In genomic region chr5:81653941-81654340, GRCm38 (mm10) we compare ENCODE assay signal across 24 mouse cellular contexts.
DNase-seq lines count a peak whose midpoint lies in the region; TF ChIP-seq lines count a peak whose summit lies in the region.
"Had no signal": no experiment of that assay in that cellular context is flagged by ENCODE, and none has a peak within 500 bp of the region (broad histone marks: within the 10 kb centered on the region; RNA-seq: fewer than 3 reads in every experiment).

No protein-coding gene starts in this region.

- H3K36me3 ChIP-seq in ES-Bruce4 (ENCODE audit: control insufficient read depth, insufficient read depth, low read length, poor library complexity, severe bottlenecking) (no peaks in the 10 kb centered on the region), ES-E14 (ENCODE audit: control insufficient read depth, insufficient read depth, low read length, poor library complexity, severe bottlenecking) (no peaks in the 10 kb centered on the region)
- no peaks in the 10 kb centered on the region for H3K36me3 ChIP-seq in midbrain, embryonic 10.5 days
- H3K36me3 ChIP-seq: embryonic facial prominence, embryonic 13.5 days; embryonic facial prominence, embryonic 15.5 days; forebrain, embryonic 15.5 days had no signal

- H3K27ac ChIP-seq in ES-Bruce4 (ENCODE audit: insufficient read depth, low read length) (no peak overlapping the region), ES-E14 (ENCODE audit: insufficient read depth, low read depth, low read length, poor library complexity, severe bottlenecking) (no peak overlapping the region)
- no peak overlapping the region for H3K27ac ChIP-seq in midbrain, embryonic 10.5 days (replicated peaks)
- H3K27ac ChIP-seq: embryonic facial prominence, embryonic 13.5 days; embryonic facial prominence, embryonic 15.5 days; forebrain, embryonic 13.5 days; forebrain, embryonic 15.5 days had no signal

- no peak for TF ChIP-seq CTCF in ES-Bruce4 (IDR thresholded peaks at IDR 0.05; ENCODE audit: low read depth, low read length)

- intact Hi-C loops in gastrocnemius, postnatal 36 days (cut with DNase I), result no loop called here

- H3K9ac ChIP-seq in ES-Bruce4 (ENCODE audit: low read depth, poor library complexity, severe bottlenecking) (no peak overlapping the region), ES-E14 (ENCODE audit: insufficient read depth, low read depth, low read length, poor library complexity, severe bottlenecking) (no peak overlapping the region)
- H3K9ac ChIP-seq: embryonic facial prominence, embryonic 13.5 days; embryonic facial prominence, embryonic 15.5 days; forebrain, embryonic 13.5 days; forebrain, embryonic 15.5 days; forebrain, postnatal 0 days had no signal

- H3K9me3 ChIP-seq in ES-Bruce4 (replicated peaks; ENCODE audit: control insufficient read depth, insufficient read depth, low read length, poor library complexity, severe bottlenecking), result no peaks in the 10 kb centered on the region
- no peaks in the 10 kb centered on the region for H3K9me3 ChIP-seq in ES-E14 (ENCODE audit: control insufficient read depth, insufficient read depth, low read depth, low read length)
- no peaks in the 10 kb centered on the region for H3K9me3 ChIP-seq in midbrain, embryonic 10.5 days (replicated peaks)
- H3K9me3 ChIP-seq: embryonic facial prominence, embryonic 13.5 days; embryonic facial prominence, embryonic 15.5 days; forebrain, embryonic 13.5 days; forebrain, embryonic 15.5 days had no signal

- peak; percentile 56 for DNase-seq in ES-E14 (ENCODE audit: low read depth, low spot score)
- DNase-seq in ZHBTc4 (ENCODE audit: low read depth, low spot score), result peak; percentile 64
- peak; percentile 8 for DNase-seq in gonadal fat pad, adult 2 months (ENCODE audit: low read depth)
- DNase-seq in right cerebral cortex, adult 18-20 months, result no peak
- no peak for DNase-seq in midbrain, embryonic 10.5 days (ENCODE audit: low spot score)
- DNase-seq in gastrocnemius, postnatal 36 days, result no peak
- no peak for DNase-seq in layer of hippocampus, postnatal 36 days
- DNase-seq: adrenal gland, adult 2 months; adrenal gland, postnatal 10 days; adrenal gland, postnatal 25 days; cerebellum, adult 11 months; cerebellum, adult 18-20 months; cerebellum, adult 8-10 months; cerebellum, adult 9-11 months; cerebellum, postnatal 14 days; cerebellum, postnatal 36 days; embryo, embryonic 11 days; forebrain, postnatal 0 days had no signal

- no peak for TF ChIP-seq POLR2A in ES-Bruce4 (IDR thresholded peaks at IDR 0.05; ENCODE audit: insufficient read depth, low read length)

- TF ChIP-seq EP300 in ES-Bruce4 (IDR thresholded peaks at IDR 0.05; ENCODE audit: insufficient read depth, low read depth, low read length), result 0 out of 2 replicates have a peak, but pooled peaks have one; percentile 45

- H3K4me1 ChIP-seq in ES-Bruce4 (ENCODE audit: control insufficient read depth, insufficient read depth, low read length), result no peaks in the 10 kb centered on the region
- no peaks in the 10 kb centered on the region; a peak in 1 of 4 replicates for H3K4me1 ChIP-seq in ES-E14 (ENCODE audit: control insufficient read depth in 2 of 2, insufficient read depth in 2 of 2, low read length in 2 of 2, poor library complexity in 1 of 2)
- peaks cover 11% of the 10 kb centered on the region for H3K4me1 ChIP-seq in midbrain, embryonic 10.5 days
- H3K4me1 ChIP-seq: embryonic facial prominence, embryonic 13.5 days; embryonic facial prominence, embryonic 15.5 days; forebrain, embryonic 15.5 days had no signal

- H3K4me3 ChIP-seq in ES-Bruce4 (ENCODE audit: low read depth, low read length) (no peak overlapping the region), ES-E14 (ENCODE audit: insufficient read depth in 1 of 2, low read depth in 1 of 2, low read length in 2 of 2, poor library complexity in 1 of 2, severe bottlenecking in 1 of 2) (no peak overlapping the region)
- no peak overlapping the region for H3K4me3 ChIP-seq in midbrain, embryonic 10.5 days
- H3K4me3 ChIP-seq: embryonic facial prominence, embryonic 13.5 days; embryonic facial prominence, embryonic 15.5 days; erythroblast, embryonic 14.5 days; forebrain, embryonic 13.5 days; forebrain, embryonic 15.5 days had no signal

- in situ Hi-C loops in ES-E14 (cut with MboI; ENCODE audit: low sequenced_read_pairs in 2 of 2, unreplicated experiment in 2 of 2), result no loop called here

- H3K27me3 ChIP-seq in ES-Bruce4 (ENCODE audit: control insufficient read depth, insufficient read depth, low read length, poor library complexity, severe bottlenecking), result no peaks in the 10 kb centered on the region
- H3K27me3 ChIP-seq in midbrain, embryonic 10.5 days (ENCODE audit: low read depth, poor library complexity, severe bottlenecking), result no peaks in the 10 kb centered on the region
- H3K27me3 ChIP-seq: embryonic facial prominence, embryonic 13.5 days; embryonic facial prominence, embryonic 15.5 days; forebrain, embryonic 13.5 days; forebrain, embryonic 15.5 days had no signal

- 50% methylated on average over 2 of the region's 2 CpGs for WGBS in midbrain, embryonic 10.5 days

TF ChIP-seq in ES-E14, 5 proteins besides CTCF, POLR2A, EP300 and RAD21:
- TF ChIP-seq MAFK (IDR thresholded peaks at IDR 0.05; ENCODE audit: insufficient read depth, low read depth, low read length), result no peak
- TF ChIP-seq ZC3H11A (IDR thresholded peaks at IDR 0.05; ENCODE audit: borderline replicate concordance, low read depth, low read length), result no peak
- TF ChIP-seq CHD2 (IDR thresholded peaks at IDR 0.05; ENCODE audit: low read depth, low read length), result no peak
- no peak for TF ChIP-seq ZNF384 (IDR thresholded peaks at IDR 0.05; ENCODE audit: low read depth, low read length)
- no peak for TF ChIP-seq HCFC1 (IDR thresholded peaks at IDR 0.05; ENCODE audit: borderline replicate concordance, insufficient read depth, low read length)
TF ChIP-seq in ES-E14: peak in this region for 0.

Comparison
In these comparisons a context has a peak if more than half of its experiments do, and no peak if none do; other contexts are left out.
1. DNase-seq: peak in ES-E14 (single experiment), ZHBTc4 (single experiment) and gonadal fat pad, adult 2 months (single experiment); none in right cerebral cortex, adult 18-20 months (single experiment), midbrain, embryonic 10.5 days (single experiment), gastrocnemius, postnatal 36 days (0 of 2) and layer of hippocampus, postnatal 36 days (0 of 2).